16 mouse cellular contexts compared by ENCODE assay signal in genomic region chr7:139437926-139438600, GRCm38 (mm10). TPM values are rescaled to one million over a fixed set of nuclear protein-coding genes. Genes with fewer than 3 reads are reported as not detected.
DNase-seq lines count a peak whose midpoint lies in the region; ATAC-seq lines count a peak whose summit lies in the region.
"Had no signal": no experiment of that assay in that cellular context is flagged by ENCODE, and none has a peak within 500 bp of the region (broad histone marks: within the 10 kb centered on the region; RNA-seq: fewer than 3 reads in every experiment).

No protein-coding gene starts in this region.

- no peak for ATAC-seq in lung, embryonic 16.5 days (ENCODE audit: low read depth)
- no peak for ATAC-seq in megakaryocyte progenitor cell, adult 5-6 weeks (replicated peaks; ENCODE audit: poor library complexity)
- ATAC-seq in erythroid progenitor cell, adult 5-6 weeks (replicated peaks; ENCODE audit: low FRiP score, poor library complexity, severe bottlenecking) = no peak
- ATAC-seq: forebrain, embryonic 16.5 days; Patski had no signal

- 36% methylated on average over 9 of the region's 9 CpGs for WGBS in lung, embryonic 16.5 days

- peaks cover 51% of the 10 kb centered on the region for H3K4me1 ChIP-seq in lung, embryonic 16.5 days (replicated peaks; ENCODE audit: control insufficient read depth, insufficient read depth, low read length)

- intact Hi-C loops in heart, postnatal 14 days (cut with DNase I) = loop anchor here (5.0 kb wide), 1 partner anchor 46 kb away; no protein-coding TSS in a partner anchor

- H3K9ac ChIP-seq in lung, embryonic 16.5 days (ENCODE audit: low read length) = no peak overlapping the region
- H3K9ac ChIP-seq: hindbrain, embryonic 15.5 days; liver, embryonic 13.5 days had no signal

- DNase-seq in heart, adult 11 months = peak; percentile 25
- no peak for DNase-seq in heart, postnatal 14 days
- no peak for DNase-seq in lung, postnatal 4 days
- DNase-seq in brain, adult 2 months (ENCODE audit: low read depth, low spot score) = peak; percentile 89
- DNase-seq in cerebellum, postnatal 14 days = peak; percentile 66 to 74
- DNase-seq: embryo, embryonic 11 days; gastrocnemius, postnatal 10 days; liver, embryonic 13.5 days; thymus, postnatal 36 days had no signal

- peak overlapping the region; percentile 27 for H3K27ac ChIP-seq in lung, embryonic 16.5 days (ENCODE audit: low read length)
- H3K27ac ChIP-seq: hindbrain, embryonic 15.5 days; limb, embryonic 10.5 days; liver, embryonic 13.5 days had no signal

- H3K4me3 ChIP-seq in lung, embryonic 16.5 days (ENCODE audit: low read length) = no peak overlapping the region
- H3K4me3 ChIP-seq: hindbrain, embryonic 15.5 days; limb, embryonic 10.5 days; liver, embryonic 13.5 days had no signal

- H3K4me2 ChIP-seq in lung, embryonic 16.5 days (ENCODE audit: low read depth, low read length) = no peak overlapping the region
- H3K4me2 ChIP-seq: hindbrain, embryonic 15.5 days; liver, embryonic 13.5 days had no signal

- H3K27me3 ChIP-seq in lung, embryonic 16.5 days (ENCODE audit: control insufficient read depth, insufficient read depth, low read depth, low read length) = no peaks in the 10 kb centered on the region
- H3K27me3 ChIP-seq: hindbrain, embryonic 15.5 days; liver, embryonic 13.5 days; Patski had no signal

- no peaks in the 10 kb centered on the region for H3K9me3 ChIP-seq in lung, embryonic 16.5 days (ENCODE audit: control insufficient read depth, low read length)
- H3K9me3 ChIP-seq: hindbrain, embryonic 15.5 days; limb, embryonic 10.5 days; liver, embryonic 13.5 days had no signal

- no peaks in the 10 kb centered on the region for H3K36me3 ChIP-seq in lung, embryonic 16.5 days (ENCODE audit: control insufficient read depth, insufficient read depth, low read length)
- H3K36me3 ChIP-seq: hindbrain, embryonic 15.5 days; limb, embryonic 10.5 days; liver, embryonic 13.5 days had no signal

RNA-seq across cellular contexts. Expression of gene Inpp5a, which starts 49.2 kb away (rescaled TPM):
- 100 to 1,000 TPM; 201 to 215 TPM for total RNA-seq in heart, postnatal 14 days (2021)
- polyA plus RNA-seq in lung, embryonic 16.5 days (2015; fragmentation: Nextera tagmentation; extraction: Ambion mirVana) = 26.8 and 28.8 TPM in 2 replicates
- total RNA-seq in megakaryocyte progenitor cell, adult 5-6 weeks (2015) = 8.5 and 9.9 TPM in 2 replicates
- total RNA-seq in megakaryocyte progenitor cell, adult 5-6 weeks (2017) = 4.9 and 11.2 TPM in 2 replicates
- total RNA-seq in erythroid progenitor cell, adult 5-6 weeks (2015; ENCODE audit: low replicate concordance) = 17.7 and 20.1 TPM in 2 replicates
- total RNA-seq in erythroid progenitor cell, adult 5-6 weeks (2017; ENCODE audit: low replicate concordance) = 9.0 and 14.7 TPM in 2 replicates

Comparison
In these comparisons a context has a peak if more than half of its experiments do, and no peak if none do; other contexts are left out.
1. DNase-seq: peak in heart, adult 11 months (single experiment), brain, adult 2 months (single experiment) and cerebellum, postnatal 14 days (2 of 2); none in heart, postnatal 14 days (0 of 2) and lung, postnatal 4 days (0 of 2).
2. RNA of gene Inpp5a, which starts 49.2 kb away (total RNA-seq): 201 to 215 TPM in heart, postnatal 14 days; 9.0 to 20.1 TPM in erythroid progenitor cell, adult 5-6 weeks and 4.9 to 11.2 TPM in megakaryocyte progenitor cell, adult 5-6 weeks; every median in the first group is over 4 times any median in the second.